Mouse (Mus musculus) heart, postnatal 0 days (tissue): ENCODE results near the gene Hist2h2aa1. TPM values are rescaled to one million over a fixed set of nuclear protein-coding genes. Genes with fewer than 3 reads are reported as not detected.
"Not testable (repeated sequence)": the region's sequence is repeated elsewhere in the genome, so short reads cannot be mapped to it uniquely, and the experiment has no call there.

Source experiments
- ATAC-seq: fragments of 200-750 bp; cut with Nextera tagmentation; 2 replicates; pipeline ENCODE4 v1.8.0; 2017; ENCODE audit warnings: low read depth, moderate number of reproducible peaks, moderate library complexity; ENCODE audit not compliant: insufficient read depth
- DNase-seq: peaks from one replicate; pipeline ENCODE4 v3.0.0-alpha.2; 2016; ENCODE audit warnings: low spot score
- H3K27ac ChIP-seq: fragments of 300-500 bp; sonication (generic); 2 replicates; pipeline ENCODE4 v1.5.1; 2014; ENCODE audit warnings: low read depth, mild to moderate bottlenecking
- H3K27me3 ChIP-seq: fragments of 300-500 bp; sonication (generic); 2 replicates; pipeline ENCODE4 v1.6.1; 2014; ENCODE audit warnings: low read length, mixed read lengths; ENCODE audit not compliant: control insufficient read depth, insufficient read depth
- H3K36me3 ChIP-seq: fragments of 300-500 bp; sonication (generic); replicated peaks from 2 replicates; pipeline ENCODE4 v1.6.1; 2014; ENCODE audit warnings: low read length, mixed read lengths; ENCODE audit not compliant: control insufficient read depth, insufficient read depth
- H3K4me1 ChIP-seq: fragments of 300-500 bp; sonication (generic); 2 replicates; pipeline ENCODE4 v1.6.1; 2014; ENCODE audit warnings: antibody characterized with exemption; ENCODE audit not compliant: control insufficient read depth, insufficient read depth
- H3K4me2 ChIP-seq: fragments of 300-500 bp; sonication (generic); 2 replicates; pipeline ENCODE4 v1.6.1; 2014; ENCODE audit warnings: low read depth, mild to moderate bottlenecking, low read length, moderate library complexity
- H3K4me3 ChIP-seq: fragments of 300-500 bp; sonication (generic); 2 replicates; pipeline ENCODE4 v1.5.1; 2014; ENCODE audit warnings: low read depth, low read length
- H3K9ac ChIP-seq: fragments of 300-500 bp; sonication (generic); replicated peaks from 2 replicates; pipeline ENCODE4 v1.6.1; 2014; ENCODE audit warnings: low read depth, low read length, mixed read lengths
- H3K9me3 ChIP-seq: fragments of 300-500 bp; sonication (generic); replicated peaks from 2 replicates; pipeline ENCODE4 v1.6.1; 2016; ENCODE audit warnings: low read length; ENCODE audit not compliant: control insufficient read depth
- CTCF ChIP-seq: IDR thresholded peaks from 2 replicates; pipeline ENCODE4 v1.5.1; 2016; ENCODE audit warnings: antibody characterized with exemption, control low read depth, low read depth
- EP300 ChIP-seq: IDR thresholded peaks from 2 replicates; pipeline ENCODE4 v1.6.1; 2016; ENCODE audit warnings: antibody characterized with exemption, low read depth
- WGBS: fragments of 180-500 bp; shearing (Covaris S2); extraction: QIAGEN DNeasy Blood & Tissue Kit; methylation state at CpG from one replicate; pipeline ENCODE4 v1.1.7; 2014; 5-methylcytosine and 5-hydroxymethylcytosine counted together
- microRNA-seq: library from miRNA; unstranded; fragments of <30 nt; microRNA quantifications from one replicate; pipeline ENCODE4, GENCODE M21; 2016
- polyA plus RNA-seq: library from polyadenylated mRNA; unstranded; fragments of >200 nt; fragmentation: Nextera tagmentation; extraction: Ambion mirVana; gene quantifications from 2 replicates; pipeline ENCODE4 v1.2.1, GENCODE M21; 2015
- total RNA-seq: library from RNA; depleted of rRNA; stranded (reverse); fragments of >200 nt; gene quantifications from 2 replicates; pipeline ENCODE4 v1.2.3, GENCODE M21; 2014; ENCODE audit warnings: low replicate concordance; rRNA removed

The Hist2h2aa1 gene
- total and polyA plus RNA-seq, 2 experiments from 2014 or later = 22.0 to 1,660 TPM

DNA sequence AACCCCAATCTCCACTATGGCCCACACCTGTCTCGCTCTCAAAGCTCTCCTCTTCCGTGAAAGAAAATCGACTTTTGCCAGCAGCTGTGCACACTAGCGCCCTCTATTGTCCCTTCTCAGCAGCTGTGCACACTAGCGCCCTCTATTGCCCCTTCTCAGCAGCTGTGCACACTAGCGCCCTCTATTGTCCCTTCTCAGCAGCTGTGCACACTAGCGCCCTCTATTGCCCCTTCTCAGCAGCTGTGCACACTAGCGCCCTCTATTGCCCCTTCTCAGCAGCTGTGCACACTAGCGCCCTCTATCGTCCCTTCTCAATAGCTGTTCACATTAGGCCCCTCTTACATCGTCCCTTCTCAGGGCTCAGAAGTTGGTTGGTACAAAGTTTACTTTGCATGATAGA, 42.0 kb downstream of the Hist2h2aa1 start:
- not testable (repeated sequence) for H3K9ac ChIP-seq, H3K4me3 ChIP-seq, H3K36me3 ChIP-seq, H3K27ac ChIP-seq, DNase-seq, H3K4me1 ChIP-seq, ATAC-seq, H3K9me3 ChIP-seq, H3K4me2 ChIP-seq
- TF ChIP-seq CTCF = peak; percentile 76
- peaks cover 18% of the 10 kb centered on the region for H3K27me3 ChIP-seq
- WGBS = 86% methylated on average over 11 of the region's 11 CpGs

DNA sequence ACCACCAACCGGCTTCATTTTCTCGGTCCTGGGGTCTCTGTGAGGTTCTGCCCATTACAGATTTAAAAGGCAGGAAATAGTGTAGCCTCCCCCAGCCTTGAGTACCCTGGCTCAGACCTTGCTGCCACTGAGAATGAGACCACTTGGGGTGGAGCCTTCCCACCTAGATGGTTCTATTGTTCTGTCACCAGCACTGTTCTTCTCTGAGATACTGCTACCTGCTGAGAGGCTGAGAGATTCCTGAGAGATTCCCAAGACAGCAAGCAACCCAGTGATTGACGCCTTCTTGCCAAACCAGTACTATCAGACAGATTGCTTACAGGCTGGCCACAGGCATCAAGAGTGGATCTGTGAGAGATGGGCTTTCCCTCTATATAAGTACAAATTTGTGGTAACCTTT, 43.9 kb downstream of the Hist2h2aa1 start:
- H3K4me1 ChIP-seq = no peaks in the 10 kb centered on the region
- TF ChIP-seq EP300 (no peak), CTCF (no peak)
- no peak overlapping the region for H3K4me2 ChIP-seq
- H3K9ac ChIP-seq = no peak overlapping the region
- H3K9me3 ChIP-seq = no peaks in the 10 kb centered on the region
- H3K27ac ChIP-seq = no peak overlapping the region
- 72% methylated on average over 3 of the region's 3 CpGs for WGBS
- ATAC-seq = no peak
- peaks cover 9% of the 10 kb centered on the region; the same call in 1 of the 2 replicates for H3K27me3 ChIP-seq
- no peak overlapping the region for H3K4me3 ChIP-seq
- no peaks in the 10 kb centered on the region for H3K36me3 ChIP-seq
- no peak for DNase-seq

DNA sequence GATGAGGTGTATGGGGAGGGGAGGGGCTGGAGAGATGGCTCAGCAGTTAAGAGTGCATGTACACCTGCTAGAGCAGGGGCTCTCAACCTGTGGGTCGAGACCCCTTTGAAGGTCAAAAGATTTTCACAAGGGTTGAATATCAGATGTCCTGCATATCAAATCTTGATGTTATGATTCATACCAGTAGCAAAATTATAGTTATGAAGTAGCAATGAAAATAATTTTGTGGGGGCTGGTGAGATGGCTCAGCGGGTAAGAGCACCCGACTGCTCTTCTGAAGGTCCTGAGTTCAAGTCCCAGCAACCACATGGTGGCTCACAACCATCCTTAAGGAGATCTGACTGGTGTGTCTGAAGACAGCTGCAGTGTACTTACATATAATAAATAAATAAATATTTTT, 45.4 kb downstream of the Hist2h2aa1 start:
- H3K4me2 ChIP-seq, H3K4me1 ChIP-seq, H3K9ac ChIP-seq, H3K4me3 ChIP-seq, ATAC-seq, H3K27me3 ChIP-seq, DNase-seq, H3K9me3 ChIP-seq, H3K36me3 ChIP-seq, H3K27ac ChIP-seq: not testable (repeated sequence)
- 79% methylated on average over 3 of the region's 3 CpGs for WGBS

DNA sequence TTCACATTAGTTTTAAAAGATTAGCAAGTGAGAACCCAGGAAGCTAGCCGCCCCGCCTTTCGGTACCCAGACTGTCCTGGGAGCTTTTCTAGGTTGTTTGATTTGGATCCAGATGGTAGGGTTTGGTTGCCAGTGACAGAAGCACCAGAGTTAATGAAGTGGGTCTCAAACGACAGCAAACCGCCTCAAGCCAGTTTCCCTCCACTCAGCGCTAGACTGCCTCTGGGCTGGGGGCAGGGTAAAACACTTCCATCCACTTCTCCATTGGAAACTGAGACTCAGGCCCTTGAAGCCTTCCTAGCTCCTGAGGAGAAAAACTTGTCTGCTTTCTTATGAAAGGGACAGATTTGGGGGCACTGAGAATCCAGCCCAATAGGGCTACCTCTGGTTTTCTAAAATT, 47.3 kb downstream of the Hist2h2aa1 start:
- no peak overlapping the region for H3K27ac ChIP-seq
- no peak overlapping the region for H3K4me3 ChIP-seq
- no peak overlapping the region for H3K4me2 ChIP-seq
- 67% methylated on average over 6 of the region's 6 CpGs for WGBS
- H3K9ac ChIP-seq = no peak overlapping the region
- no peaks in the 10 kb centered on the region for H3K27me3 ChIP-seq
- no peaks in the 10 kb centered on the region for H3K36me3 ChIP-seq
- no peaks in the 10 kb centered on the region for H3K4me1 ChIP-seq
- TF ChIP-seq EP300 (no peak), CTCF (no peak)
- no peaks in the 10 kb centered on the region for H3K9me3 ChIP-seq
- DNase-seq (no peak), ATAC-seq (no peak)

DNA sequence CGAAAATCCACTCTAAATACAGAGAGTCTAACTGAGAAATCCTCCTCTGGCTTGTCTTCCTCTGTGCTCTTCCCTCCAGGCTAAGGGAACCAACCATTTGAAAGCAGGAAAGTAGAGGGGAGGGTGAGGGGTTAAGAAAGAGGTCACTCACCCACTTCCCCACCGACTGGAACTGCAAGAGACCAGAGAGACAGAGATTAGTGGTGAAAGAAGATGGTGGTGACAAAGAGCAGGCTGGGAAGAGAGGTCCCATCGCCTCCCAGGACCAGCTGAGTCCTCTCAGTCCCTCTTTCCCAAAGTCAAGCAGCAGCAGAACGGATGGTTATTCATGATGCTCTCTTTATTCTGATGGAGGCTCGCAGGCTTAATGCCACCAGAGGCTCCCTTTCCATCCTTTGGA, 48.1 kb downstream of the Hist2h2aa1 start:
- H3K4me2 ChIP-seq = no peak overlapping the region
- H3K9me3 ChIP-seq = no peaks in the 10 kb centered on the region
- no peak for DNase-seq
- ATAC-seq = no peak
- H3K27ac ChIP-seq = no peak overlapping the region
- no peaks in the 10 kb centered on the region for H3K27me3 ChIP-seq
- H3K4me3 ChIP-seq = no peak overlapping the region
- no peaks in the 10 kb centered on the region for H3K4me1 ChIP-seq
- WGBS = 51% methylated on average over 5 of the region's 5 CpGs
- H3K36me3 ChIP-seq = no peaks in the 10 kb centered on the region
- no peak overlapping the region for H3K9ac ChIP-seq
- no peak for TF ChIP-seq CTCF
- TF ChIP-seq EP300 = no peak

DNA sequence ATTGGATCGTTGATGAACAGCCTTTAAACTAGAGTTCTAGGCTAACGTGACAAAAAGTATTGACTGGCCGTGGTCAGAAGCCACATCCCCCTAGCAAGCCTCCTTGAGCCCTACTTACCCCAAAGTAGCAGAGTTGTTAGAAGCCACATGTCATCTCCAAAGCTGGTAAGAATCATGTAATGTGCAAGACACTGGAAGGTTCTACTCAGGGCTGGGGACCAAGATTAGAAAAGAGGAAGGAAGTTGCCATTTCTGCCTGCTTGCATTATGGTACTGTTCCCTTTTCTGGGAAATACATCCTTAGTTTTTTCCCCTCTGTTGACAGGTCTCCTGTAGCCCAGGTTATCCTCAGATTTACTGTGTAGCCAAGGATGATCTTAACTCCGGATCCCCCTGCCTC, 48.5 kb downstream of the Hist2h2aa1 start, which contains the start of gene Fcgr1:
Fcgr1 (minus strand) TSS at position 183 of the 400 bp plus-strand sequence.
- ATAC-seq = no peak
- no peaks in the 10 kb centered on the region for H3K36me3 ChIP-seq
- 75% methylated on average over 4 of the region's 4 CpGs for WGBS

More for the DNA sequence above, 48.5 kb downstream of the Hist2h2aa1 start, which contains the start of gene Fcgr1:
- H3K4me2 ChIP-seq = no peak within 1 kb of the TSS
- no peak for DNase-seq
- no peaks in the 10 kb centered on the region for H3K9me3 ChIP-seq
- no peaks in the 10 kb centered on the region for H3K4me1 ChIP-seq
- H3K4me3 ChIP-seq = no peak within 1 kb of the TSS
- TF ChIP-seq CTCF = no peak
- no peak within 1 kb of the TSS for H3K9ac ChIP-seq
- H3K27ac ChIP-seq = no peak within 1 kb of the TSS
- H3K27me3 ChIP-seq = no peaks in the 10 kb centered on the region

Small RNA genes lying within 50 kb of the gene (microRNA-seq; reads per million reads assigned to microRNA genes)
- 0.54 reads per million for gene Gm44492
- gene Gm47311 = not detected
- gene Gm47313 = not detected

Other genes starting within 250 kb of the Hist2h2aa1 start
- 116 and 138 TPM in 2 replicates for gene Plekho1, start 249.5 kb upstream of the Hist2h2aa1 start, total RNA-seq
- gene Plekho1, start 249.5 kb upstream of the Hist2h2aa1 start, polyA plus RNA-seq = 74.9 and 94.8 TPM in 2 replicates
- 10.5 and 17.3 TPM in 2 replicates for gene Vps45, start 187.0 kb upstream of the Hist2h2aa1 start, total RNA-seq
- 42.9 and 49.4 TPM in 2 replicates for gene Vps45, start 187.0 kb upstream of the Hist2h2aa1 start, polyA plus RNA-seq
- gene Otud7b, start 141.0 kb upstream of the Hist2h2aa1 start, total RNA-seq = 17.6 and 21.9 TPM in 2 replicates
- 16.8 and 21.7 TPM in 2 replicates for gene Otud7b, start 141.0 kb upstream of the Hist2h2aa1 start, polyA plus RNA-seq
- gene Mtmr11, start 83.5 kb upstream of the Hist2h2aa1 start, total RNA-seq = 4.4 and 18.9 TPM in 2 replicates
- 6.8 and 6.9 TPM in 2 replicates for gene Mtmr11, start 83.5 kb upstream of the Hist2h2aa1 start, polyA plus RNA-seq
- gene Sf3b4, start 73.2 kb upstream of the Hist2h2aa1 start, total RNA-seq = 34.5 and 41.7 TPM in 2 replicates
- gene Sf3b4, start 73.2 kb upstream of the Hist2h2aa1 start, polyA plus RNA-seq = 48.3 and 48.6 TPM in 2 replicates
- gene Sv2a, start 64.3 kb upstream of the Hist2h2aa1 start, total RNA-seq = 9.8 and 15.4 TPM in 2 replicates
- gene Sv2a, start 64.3 kb upstream of the Hist2h2aa1 start, polyA plus RNA-seq = 10.8 and 11.2 TPM in 2 replicates
- gene Bola1, start 25.8 kb upstream of the Hist2h2aa1 start, total RNA-seq = 30.0 and 78.1 TPM in 2 replicates
- gene Bola1, start 25.8 kb upstream of the Hist2h2aa1 start, polyA plus RNA-seq = 52.4 and 55.3 TPM in 2 replicates
- 41.6 and 50.4 TPM in 2 replicates for gene Hist2h2ab, start 25.6 kb upstream of the Hist2h2aa1 start, total RNA-seq
- gene Hist2h2ab, start 25.6 kb upstream of the Hist2h2aa1 start, polyA plus RNA-seq = not detected in 2 replicates
- gene Hist2h2ac, start 24.6 kb upstream of the Hist2h2aa1 start, total RNA-seq = 861 and 913 TPM in 2 replicates
- 2.5 and 3.4 TPM in 2 replicates for gene Hist2h2ac, start 24.6 kb upstream of the Hist2h2aa1 start, polyA plus RNA-seq
- 13.2 and 22.1 TPM in 2 replicates for gene Hist2h2be, start 24.4 kb upstream of the Hist2h2aa1 start, total RNA-seq
- gene Hist2h2be, start 24.4 kb upstream of the Hist2h2aa1 start, polyA plus RNA-seq = 6.4 and 7.6 TPM in 2 replicates
- 551 and 927 TPM in 2 replicates for gene Hist2h3c2, start 6.4 kb upstream of the Hist2h2aa1 start, total RNA-seq
- gene Hist2h3c2, start 6.4 kb upstream of the Hist2h2aa1 start, polyA plus RNA-seq = 2.3 and 2.6 TPM in 2 replicates
- 1,879 and 2,872 TPM in 2 replicates for gene Hist2h2aa2, start 5.2 kb upstream of the Hist2h2aa1 start, total RNA-seq
- gene Hist2h2aa2, start 5.2 kb upstream of the Hist2h2aa1 start, polyA plus RNA-seq = 101 and 115 TPM in 2 replicates
- gene Hist2h3c1, start 1.2 kb downstream of the Hist2h2aa1 start, total RNA-seq = not detected in 2 replicates
- 0.19 and 0.41 TPM in 2 replicates for gene Hist2h3c1, start 1.2 kb downstream of the Hist2h2aa1 start, polyA plus RNA-seq
- gene Hist2h4, start 17.8 kb downstream of the Hist2h2aa1 start, total RNA-seq = 129 and 135 TPM in 2 replicates
- gene Hist2h4, start 17.8 kb downstream of the Hist2h2aa1 start, polyA plus RNA-seq = 5.4 and 5.9 TPM in 2 replicates
- 1,066 and 1,627 TPM in 2 replicates for gene Hist2h3b, start 23.2 kb downstream of the Hist2h2aa1 start, total RNA-seq
- gene Hist2h3b, start 23.2 kb downstream of the Hist2h2aa1 start, polyA plus RNA-seq = 13.1 and 16.2 TPM in 2 replicates
- 225 and 283 TPM in 2 replicates for gene Hist2h2bb, start 24.3 kb downstream of the Hist2h2aa1 start, total RNA-seq
- gene Hist2h2bb, start 24.3 kb downstream of the Hist2h2aa1 start, polyA plus RNA-seq = 0.59 and 1.7 TPM in 2 replicates
- gene Fcgr1, start 48.5 kb downstream of the Hist2h2aa1 start, total RNA-seq = 1.1 and 3.0 TPM in 2 replicates
- gene Fcgr1, start 48.5 kb downstream of the Hist2h2aa1 start, polyA plus RNA-seq = 1.2 and 1.5 TPM in 2 replicates
- not detected in 2 replicates for gene BC107364, start 206.8 kb downstream of the Hist2h2aa1 start, total RNA-seq
- 0.40 and 0.41 TPM in 2 replicates for gene BC107364, start 206.8 kb downstream of the Hist2h2aa1 start, polyA plus RNA-seq